Mouse (Mus musculus): Measurements from ENCODE around the gene Creb5. TPM values are rescaled to one million over a fixed set of nuclear protein-coding genes. Genes with fewer than 3 reads are reported as not detected.

Creb5 gene
- polyA plus RNA-seq, 1 experiment = 6.0 TPM

GRCm38 (mm10) chr6:53624455-53625276 lies 337.6 kb downstream of the Creb5 start:
- TF ChIP-seq CTCF (IDR thresholded peaks at IDR 0.05; ENCODE audit: borderline replicate concordance, insufficient read depth, low read depth, low read length) = no peak
- TF ChIP-seq POLR2A (IDR thresholded peaks at IDR 0.05; ENCODE audit: borderline replicate concordance, insufficient read depth, low read length) = no peak
- Histone ChIP-seq H3K4me1 (ENCODE audit: control insufficient read depth, insufficient read depth, low read length) (no peaks in the 10 kb centered on the region), H3K4me3 (replicated peaks; ENCODE audit: insufficient read depth, low read depth, low read length) (no peak overlapping the region), H3K27me3 (ENCODE audit: control insufficient read depth, insufficient read depth, low read length) (no peaks in the 10 kb centered on the region), H3K27ac (ENCODE audit: insufficient read depth, low read length) (no peak overlapping the region)
- 76% methylated on average over 15 of the region's 15 CpGs for WGBS
- DNase-seq = no peak

DNA sequence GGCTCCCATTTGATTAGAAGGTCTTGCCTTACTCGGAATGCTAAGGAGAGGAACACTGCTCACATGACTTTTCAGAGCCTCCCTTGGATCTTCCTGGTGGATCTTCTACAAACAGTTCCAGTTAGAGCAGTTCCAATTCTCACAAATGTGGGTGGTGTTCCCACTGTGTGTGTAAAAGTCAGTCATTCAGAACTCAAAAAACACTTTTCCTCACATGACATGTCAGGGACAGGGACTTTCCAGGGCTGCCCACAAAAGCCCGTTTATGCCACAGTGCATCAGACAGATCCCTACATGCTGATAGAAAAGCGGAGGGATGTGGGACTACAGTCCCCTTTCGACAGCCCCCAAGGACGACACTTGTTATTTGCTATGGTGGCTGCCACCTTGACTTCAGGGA lies 339.0 kb downstream of the Creb5 start:
- WGBS = 92% methylated on average over 5 of the region's 5 CpGs
- Histone ChIP-seq H3K4me3 (replicated peaks; ENCODE audit: insufficient read depth, low read depth, low read length) (no peak overlapping the region), H3K4me1 (ENCODE audit: control insufficient read depth, insufficient read depth, low read length) (no peaks in the 10 kb centered on the region), H3K27ac (ENCODE audit: insufficient read depth, low read length) (no peak overlapping the region), H3K27me3 (ENCODE audit: control insufficient read depth, insufficient read depth, low read length) (no peaks in the 10 kb centered on the region)
- TF ChIP-seq CTCF (IDR thresholded peaks at IDR 0.05; ENCODE audit: borderline replicate concordance, insufficient read depth, low read depth, low read length) (no peak), POLR2A (IDR thresholded peaks at IDR 0.05; ENCODE audit: borderline replicate concordance, insufficient read depth, low read length) (no peak)
- no peak for DNase-seq

GRCm38 (mm10) chr6:53628714-53629113 lies 341.6 kb downstream of the Creb5 start:
- DNase-seq = no peak
- Histone ChIP-seq H3K4me1 (ENCODE audit: control insufficient read depth, insufficient read depth, low read length) (no peaks in the 10 kb centered on the region), H3K27ac (ENCODE audit: insufficient read depth, low read length) (no peak overlapping the region), H3K4me3 (replicated peaks; ENCODE audit: insufficient read depth, low read depth, low read length) (no peak overlapping the region), H3K27me3 (ENCODE audit: control insufficient read depth, insufficient read depth, low read length) (no peaks in the 10 kb centered on the region)
- TF ChIP-seq CTCF (IDR thresholded peaks at IDR 0.05; ENCODE audit: borderline replicate concordance, insufficient read depth, low read depth, low read length) (no peak), POLR2A (IDR thresholded peaks at IDR 0.05; ENCODE audit: borderline replicate concordance, insufficient read depth, low read length) (no peak)

GRCm38 (mm10) chr6:53635453-53635852 lies 348.4 kb downstream of the Creb5 start:
- TF ChIP-seq CTCF (IDR thresholded peaks at IDR 0.05; ENCODE audit: borderline replicate concordance, insufficient read depth, low read depth, low read length) = no peak
- TF ChIP-seq POLR2A (IDR thresholded peaks at IDR 0.05; ENCODE audit: borderline replicate concordance, insufficient read depth, low read length) = no peak
- 91% methylated on average over 7 of the region's 7 CpGs for WGBS
- H3K4me1 ChIP-seq (ENCODE audit: control insufficient read depth, insufficient read depth, low read length) = peaks cover 9% of the 10 kb centered on the region
- no peak for DNase-seq
- no peaks in the 10 kb centered on the region for H3K27me3 ChIP-seq (ENCODE audit: control insufficient read depth, insufficient read depth, low read length)
- H3K27ac ChIP-seq (ENCODE audit: insufficient read depth, low read length) = no peak overlapping the region
- H3K4me3 ChIP-seq (replicated peaks; ENCODE audit: insufficient read depth, low read depth, low read length) = no peak overlapping the region

GRCm38 (mm10) chr6:53637356-53638351 lies 350.6 kb downstream of the Creb5 start:
- H3K27me3 ChIP-seq (ENCODE audit: control insufficient read depth, insufficient read depth, low read length) = no peaks in the 10 kb centered on the region
- H3K4me1 ChIP-seq (ENCODE audit: control insufficient read depth, insufficient read depth, low read length) = peaks cover 12% of the 10 kb centered on the region
- whole genome bisulfite sequencing = 35% methylated on average over 13 of the region's 13 CpGs
- peak overlapping the region; percentile 26 for H3K4me3 ChIP-seq (replicated peaks; ENCODE audit: insufficient read depth, low read depth, low read length)
- H3K27ac ChIP-seq (ENCODE audit: insufficient read depth, low read length) = peak overlapping the region; percentile 76
- peak; percentile 35 to 46 for DNase-seq
- TF ChIP-seq POLR2A (IDR thresholded peaks at IDR 0.05; ENCODE audit: borderline replicate concordance, insufficient read depth, low read length) (no peak), CTCF (IDR thresholded peaks at IDR 0.05; ENCODE audit: borderline replicate concordance, insufficient read depth, low read depth, low read length) (no peak)

- DNase-seq = no peak
- Histone ChIP-seq H3K4me1 (ENCODE audit: control insufficient read depth, insufficient read depth, low read length) (peaks cover 15% of the 10 kb centered on the region), H3K4me3 (replicated peaks; ENCODE audit: insufficient read depth, low read depth, low read length) (no peak overlapping the region), H3K27me3 (ENCODE audit: control insufficient read depth, insufficient read depth, low read length) (no peaks in the 10 kb centered on the region), H3K27ac (ENCODE audit: insufficient read depth, low read length) (no peak overlapping the region)
- TF ChIP-seq POLR2A (IDR thresholded peaks at IDR 0.05; ENCODE audit: borderline replicate concordance, insufficient read depth, low read length) (no peak), CTCF (IDR thresholded peaks at IDR 0.05; ENCODE audit: borderline replicate concordance, insufficient read depth, low read depth, low read length) (no peak)
- whole genome bisulfite sequencing = 91% methylated on average over 30 of the region's 30 CpGs
Measured at GRCm38 (mm10) chr6:53641633-53642605, 354.8 kb downstream of the Creb5 start.

All from cerebellum, adult 2 months (tissue).